Mouse (Mus musculus): ENCODE results near the gene Sall2. TPM values are rescaled to one million over a fixed set of nuclear protein-coding genes. Genes with fewer than 3 reads are reported as not detected.
A peak's percentile ranks its signal among the peaks of the same experiment; 100 is the strongest.
"Not testable (repeated sequence)": the region's sequence is repeated elsewhere in the genome, so short reads cannot be mapped to it uniquely, and the experiment has no call there.

Gene Sall2
- polyA plus RNA-seq, 1 experiment from 2014 or later: 17.1 TPM

- peak overlapping the region; percentile 89 for H3K4me3 ChIP-seq
- no peaks in the 10 kb centered on the region for H3K27me3 ChIP-seq (ENCODE audit: insufficient read depth, poor library complexity, severe bottlenecking)
- peaks cover 38% of the 10 kb centered on the region for H3K36me3 ChIP-seq
- 0% methylated on average over 28 of the region's 41 CpGs for WGBS
- H3K4me1 ChIP-seq: peaks cover 29% of the 10 kb centered on the region
- H3K9me3 ChIP-seq: no peaks in the 10 kb centered on the region
- DNase-seq (ENCODE audit: low spot score): peak; percentile 83
- peak overlapping the region; percentile 95 for H3K27ac ChIP-seq
Measured at GRCm38 (mm10) chr14:52315792-52316440, 12.6 kb downstream of the Sall2 start.

- peaks cover 43% of the 10 kb centered on the region for H3K36me3 ChIP-seq
- peak overlapping the region; percentile 95 for H3K27ac ChIP-seq
- WGBS: 4% methylated on average over 17 of the region's 17 CpGs
- H3K27me3 ChIP-seq (ENCODE audit: insufficient read depth, poor library complexity, severe bottlenecking): no peaks in the 10 kb centered on the region
- H3K4me3 ChIP-seq: peak overlapping the region; percentile 89
- no peaks in the 10 kb centered on the region for H3K9me3 ChIP-seq
- DNase-seq (ENCODE audit: low spot score): no peak
- peaks cover 29% of the 10 kb centered on the region for H3K4me1 ChIP-seq
Measured at GRCm38 (mm10) chr14:52315283-52315780, 13.2 kb downstream of the Sall2 start.

- Histone ChIP-seq H3K4me3 (peak overlapping the region; percentile 89), H3K9me3 (no peaks in the 10 kb centered on the region), H3K36me3 (peaks cover 44% of the 10 kb centered on the region), H3K27me3 (ENCODE audit: insufficient read depth, poor library complexity, severe bottlenecking) (no peaks in the 10 kb centered on the region), H3K4me1 (peaks cover 29% of the 10 kb centered on the region), H3K27ac (peak overlapping the region; percentile 95)
- DNase-seq (ENCODE audit: low spot score): no peak
- 36% methylated on average over 8 of the region's 8 CpGs for WGBS
Measured at GRCm38 (mm10) chr14:52314808-52315150, 13.8 kb downstream of the Sall2 start.

GRCm38 (mm10) chr14:52313931-52314807 lies 14.4 kb downstream of the Sall2 start:
- Histone ChIP-seq H3K27ac (peak overlapping the region; percentile 95; the same call in 1 of the 2 replicates), H3K4me3 (peak overlapping the region; percentile 89), H3K27me3 (ENCODE audit: insufficient read depth, poor library complexity, severe bottlenecking) (no peaks in the 10 kb centered on the region), H3K4me1 (peaks cover 29% of the 10 kb centered on the region), H3K9me3 (no peaks in the 10 kb centered on the region), H3K36me3 (peaks cover 45% of the 10 kb centered on the region)
- no peak for DNase-seq (ENCODE audit: low spot score)
- WGBS: 78% methylated on average over 26 of the region's 26 CpGs

GRCm38 (mm10) chr14:52310906-52311305 lies 17.7 kb downstream of the Sall2 start:
- 86% methylated on average over 2 of the region's 2 CpGs for WGBS
- peaks cover 21% of the 10 kb centered on the region for H3K4me1 ChIP-seq
- H3K27me3 ChIP-seq (ENCODE audit: insufficient read depth, poor library complexity, severe bottlenecking): no peaks in the 10 kb centered on the region
- H3K36me3 ChIP-seq: peaks cover 48% of the 10 kb centered on the region
- no peak overlapping the region for H3K27ac ChIP-seq
- H3K4me3 ChIP-seq: no peak overlapping the region
- H3K9me3 ChIP-seq: no peaks in the 10 kb centered on the region
- no peak for DNase-seq (ENCODE audit: low spot score)

- H3K4me3 ChIP-seq; H3K27me3 ChIP-seq (ENCODE audit: insufficient read depth, poor library complexity, severe bottlenecking); H3K9me3 ChIP-seq; DNase-seq (ENCODE audit: low spot score); H3K27ac ChIP-seq: not testable (repeated sequence)
- peaks cover 20% of the 10 kb centered on the region for H3K4me1 ChIP-seq
- WGBS: 92% methylated on average over 5 of the region's 6 CpGs
- H3K36me3 ChIP-seq: peaks cover 48% of the 10 kb centered on the region
Measured at GRCm38 (mm10) chr14:52310343-52310742, 18.2 kb downstream of the Sall2 start.

GRCm38 (mm10) chr14:52306100-52306499 lies 22.5 kb downstream of the Sall2 start:
- Histone ChIP-seq H3K36me3 (peaks cover 11% of the 10 kb centered on the region; the same call in 1 of the 2 replicates), H3K4me3 (no peak overlapping the region), H3K27me3 (ENCODE audit: insufficient read depth, poor library complexity, severe bottlenecking) (no peaks in the 10 kb centered on the region), H3K4me1 (peaks cover 5% of the 10 kb centered on the region; the same call in 1 of the 2 replicates), H3K27ac (no peak overlapping the region), H3K9me3 (no peaks in the 10 kb centered on the region)
- WGBS: 97% methylated on average over 2 of the region's 2 CpGs
- DNase-seq (ENCODE audit: low spot score): no peak

- under 1% methylated on average over 46 of the region's 46 CpGs for WGBS
- Histone ChIP-seq H3K4me1 (peaks cover 5% of the 10 kb centered on the region; the same call in 1 of the 2 replicates), H3K27me3 (ENCODE audit: insufficient read depth, poor library complexity, severe bottlenecking) (no peaks in the 10 kb centered on the region), H3K9me3 (no peaks in the 10 kb centered on the region), H3K36me3 (peaks cover 12% of the 10 kb centered on the region), H3K27ac (peak within 1 kb of the TSS; percentile 96), H3K4me3 (peak within 1 kb of the TSS; percentile 82)
- DNase-seq (ENCODE audit: low spot score): peak; percentile 97
Measured at GRCm38 (mm10) chr14:52304644-52305271, 23.8 kb downstream of the Sall2 start, which contains the start of gene Mettl3. Mettl3 (minus strand) TSS chr14:52305128.

GRCm38 (mm10) chr14:52303517-52303916 lies 25.0 kb downstream of the Sall2 start:
- not testable (repeated sequence) for H3K4me3 ChIP-seq

GRCm38 (mm10) chr14:52295558-52296264 lies 32.9 kb downstream of the Sall2 start:
- DNase-seq (ENCODE audit: low spot score): no peak
- Histone ChIP-seq H3K36me3 (peaks cover 90% of the 10 kb centered on the region), H3K4me1 (no peaks in the 10 kb centered on the region), H3K27me3 (ENCODE audit: insufficient read depth, poor library complexity, severe bottlenecking) (no peaks in the 10 kb centered on the region), H3K9me3 (no peaks in the 10 kb centered on the region), H3K4me3 (no peak overlapping the region), H3K27ac (no peak overlapping the region)
- WGBS: 78% methylated on average over 6 of the region's 6 CpGs

More at GRCm38 (mm10) chr14:52303517-52303916, 25.0 kb downstream of the Sall2 start:
- not testable (repeated sequence) for H3K27me3 ChIP-seq (ENCODE audit: insufficient read depth, poor library complexity, severe bottlenecking); DNase-seq (ENCODE audit: low spot score); H3K9me3 ChIP-seq; H3K4me1 ChIP-seq; H3K27ac ChIP-seq
- 81% methylated on average over 3 of the region's 3 CpGs for WGBS
- peaks cover 18% of the 10 kb centered on the region for H3K36me3 ChIP-seq

- no peak overlapping the region for H3K27ac ChIP-seq
- peaks cover 40% of the 10 kb centered on the region for H3K36me3 ChIP-seq
- H3K27me3 ChIP-seq (ENCODE audit: insufficient read depth, poor library complexity, severe bottlenecking): no peaks in the 10 kb centered on the region
- 77% methylated on average over 3 of the region's 3 CpGs for WGBS
- no peak overlapping the region for H3K4me3 ChIP-seq
- H3K4me1 ChIP-seq: peaks cover 6% of the 10 kb centered on the region
- no peaks in the 10 kb centered on the region for H3K9me3 ChIP-seq
- no peak for DNase-seq (ENCODE audit: low spot score)
Measured at GRCm38 (mm10) chr14:52284191-52284590, 44.4 kb downstream of the Sall2 start.

GRCm38 (mm10) chr14:52283629-52284028 lies 44.9 kb downstream of the Sall2 start:
- Histone ChIP-seq H3K4me3 (no peak overlapping the region), H3K27me3 (ENCODE audit: insufficient read depth, poor library complexity, severe bottlenecking) (no peaks in the 10 kb centered on the region), H3K27ac (no peak overlapping the region), H3K9me3 (no peaks in the 10 kb centered on the region), H3K4me1 (peaks cover 6% of the 10 kb centered on the region), H3K36me3 (peaks cover 34% of the 10 kb centered on the region)
- WGBS: 92% methylated on average over 5 of the region's 5 CpGs
- no peak for DNase-seq (ENCODE audit: low spot score)
